Mouse (Mus musculus) right cerebral cortex, postnatal 14 days (tissue): ENCODE data around the gene Hells.

Experiments
- DNase-seq: peaks from one replicate; pipeline ENCODE4 v3.0.0; 2022

Hells gene

GRCm38 (mm10) chr19:38930788-38931565 lies at the start of gene Hells:
Gene Hells (plus strand): TSS chr19:38930915.
- peak; percentile 88 for DNase-seq

GRCm38 (mm10) chr19:38901146-38902135 lies 29.3 kb upstream of the Hells start:
- DNase-seq: peak; percentile 20

GRCm38 (mm10) chr19:38902501-38902900 lies 28.2 kb upstream of the Hells start:
- no peak for DNase-seq

- DNase-seq: no peak
Observed at GRCm38 (mm10) chr19:38913786-38914185, 16.9 kb upstream of the Hells start.

- no peak for DNase-seq
Observed at GRCm38 (mm10) chr19:38914926-38915325, 15.8 kb upstream of the Hells start.

- DNase-seq: peak; percentile 31
Observed at GRCm38 (mm10) chr19:38915677-38916076, 15.0 kb upstream of the Hells start.

- no peak for DNase-seq
Observed at GRCm38 (mm10) chr19:38928481-38929158, 2.1 kb upstream of the Hells start.

- DNase-seq: no peak
Observed at GRCm38 (mm10) chr19:38929471-38930251, 1.1 kb upstream of the Hells start.

- DNase-seq: no peak
Observed at GRCm38 (mm10) chr19:38930252-38930787, 395 bp upstream of the Hells start.

GRCm38 (mm10) chr19:38931566-38931890 lies 813 bp downstream of the Hells start:
- no peak for DNase-seq

GRCm38 (mm10) chr19:38944590-38945307 lies 14.0 kb downstream of the Hells start:
- DNase-seq: no peak

GRCm38 (mm10) chr19:38970741-38971140 lies 40.0 kb downstream of the Hells start:
- no peak for DNase-seq

GRCm38 (mm10) chr19:38972581-38972980 lies 41.9 kb downstream of the Hells start:
- DNase-seq: peak; percentile 6

- no peak for DNase-seq
Observed at GRCm38 (mm10) chr19:38973666-38974065, 43.0 kb downstream of the Hells start.

GRCm38 (mm10) chr19:38976269-38976668 lies 45.6 kb downstream of the Hells start:
- no peak for DNase-seq

- peak; percentile 79 for DNase-seq
Observed at GRCm38 (mm10) chr19:38981966-38982365, 51.3 kb downstream of the Hells start.

- no peak for DNase-seq
Observed at GRCm38 (mm10) chr19:38998248-38998647, 67.5 kb downstream of the Hells start.

GRCm38 (mm10) chr19:38998676-38999075 lies 68.0 kb downstream of the Hells start:
- no peak for DNase-seq

GRCm38 (mm10) chr19:39005132-39005531 lies 74.4 kb downstream of the Hells start:
- DNase-seq: no peak

GRCm38 (mm10) chr19:39006715-39007114 lies 76.0 kb downstream of the Hells start, which contains the start of gene Cyp2c55:
Gene Cyp2c55 (plus strand): TSS chr19:39007019.
- no peak for DNase-seq
